Mouse (Mus musculus): ENCODE measurements at regions not wholly inside any gene's neighbourhood (a gene's known extent, or its start where the extent isn't known, plus 50 kb on each side); places are given as distances from the start of the nearest gene placed in this dataset.

- no peak overlapping the region for H3K4me3 ChIP-seq (ENCODE audit: insufficient read depth in 1 of 2, low read depth in 1 of 2, low read length in 2 of 2, poor library complexity in 1 of 2, severe bottlenecking in 1 of 2)
- H3K27ac ChIP-seq (ENCODE audit: insufficient read depth, low read depth, low read length, poor library complexity, severe bottlenecking): no peak overlapping the region
- no peak for DNase-seq (ENCODE audit: low read depth, low spot score)
- TF ChIP-seq HCFC1 (IDR thresholded peaks at IDR 0.05; ENCODE audit: borderline replicate concordance, insufficient read depth, low read length) (no peak), MAFK (IDR thresholded peaks at IDR 0.05; ENCODE audit: insufficient read depth, low read depth, low read length) (no peak), CHD2 (IDR thresholded peaks at IDR 0.05; ENCODE audit: low read depth, low read length) (no peak), ZNF384 (IDR thresholded peaks at IDR 0.05; ENCODE audit: low read depth, low read length) (no peak), ZC3H11A (IDR thresholded peaks at IDR 0.05; ENCODE audit: borderline replicate concordance, low read depth, low read length) (no peak)
- in situ Hi-C loops (cut with MboI; ENCODE audit: low sequenced_read_pairs in 2 of 2, unreplicated experiment in 2 of 2): no loop called here
- no peaks in the 10 kb centered on the region for H3K9me3 ChIP-seq (ENCODE audit: control insufficient read depth, insufficient read depth, low read depth, low read length)
- H3K9ac ChIP-seq (ENCODE audit: insufficient read depth, low read depth, low read length, poor library complexity, severe bottlenecking): no peak overlapping the region
- H3K36me3 ChIP-seq (ENCODE audit: control insufficient read depth, insufficient read depth, low read length, poor library complexity, severe bottlenecking): no peaks in the 10 kb centered on the region
- no peaks in the 10 kb centered on the region for H3K4me1 ChIP-seq (ENCODE audit: control insufficient read depth in 2 of 2, insufficient read depth in 2 of 2, low read length in 2 of 2, poor library complexity in 1 of 2)
Observed at GRCm38 (mm10) chr7:40829526-40829925, 68.6 kb upstream of the Vstm2b start.

- Histone ChIP-seq H3K27ac (ENCODE audit: insufficient read depth, low read depth, low read length, poor library complexity, severe bottlenecking) (no peak overlapping the region), H3K9ac (ENCODE audit: insufficient read depth, low read depth, low read length, poor library complexity, severe bottlenecking) (no peak overlapping the region), H3K9me3 (ENCODE audit: control insufficient read depth, insufficient read depth, low read depth, low read length) (no peaks in the 10 kb centered on the region), H3K4me3 (ENCODE audit: insufficient read depth in 1 of 2, low read depth in 1 of 2, low read length in 2 of 2, poor library complexity in 1 of 2, severe bottlenecking in 1 of 2) (no peak overlapping the region), H3K36me3 (ENCODE audit: control insufficient read depth, insufficient read depth, low read length, poor library complexity, severe bottlenecking) (no peaks in the 10 kb centered on the region), H3K4me1 (ENCODE audit: control insufficient read depth in 2 of 2, insufficient read depth in 2 of 2, low read length in 2 of 2, poor library complexity in 1 of 2) (no peaks in the 10 kb centered on the region)
- TF ChIP-seq HCFC1 (IDR thresholded peaks at IDR 0.05; ENCODE audit: borderline replicate concordance, insufficient read depth, low read length) (no peak), ZC3H11A (IDR thresholded peaks at IDR 0.05; ENCODE audit: borderline replicate concordance, low read depth, low read length) (no peak), ZNF384 (IDR thresholded peaks at IDR 0.05; ENCODE audit: low read depth, low read length) (no peak), CHD2 (IDR thresholded peaks at IDR 0.05; ENCODE audit: low read depth, low read length) (no peak), MAFK (IDR thresholded peaks at IDR 0.05; ENCODE audit: insufficient read depth, low read depth, low read length) (no peak)
- in situ Hi-C loops (cut with MboI; ENCODE audit: low sequenced_read_pairs in 2 of 2, unreplicated experiment in 2 of 2): no loop called here
- DNase-seq (ENCODE audit: low read depth, low spot score): no peak
Observed at GRCm38 (mm10) chr7:40831583-40831982, 66.5 kb upstream of the Vstm2b start.

GRCm38 (mm10) chr7:40842344-40842992, 55.7 kb upstream of the Vstm2b start:
- H3K4me3 ChIP-seq (ENCODE audit: insufficient read depth in 1 of 2, low read depth in 1 of 2, low read length in 2 of 2, poor library complexity in 1 of 2, severe bottlenecking in 1 of 2): no peak overlapping the region
- no peak for DNase-seq (ENCODE audit: low read depth, low spot score)
- H3K9me3 ChIP-seq (ENCODE audit: control insufficient read depth, insufficient read depth, low read depth, low read length): no peaks in the 10 kb centered on the region
- in situ Hi-C loops (cut with MboI; ENCODE audit: low sequenced_read_pairs in 2 of 2, unreplicated experiment in 2 of 2): no loop called here
- no peaks in the 10 kb centered on the region for H3K36me3 ChIP-seq (ENCODE audit: control insufficient read depth, insufficient read depth, low read length, poor library complexity, severe bottlenecking)
- H3K4me1 ChIP-seq (ENCODE audit: control insufficient read depth in 2 of 2, insufficient read depth in 2 of 2, low read length in 2 of 2, poor library complexity in 1 of 2): no peaks in the 10 kb centered on the region
- TF ChIP-seq ZNF384 (IDR thresholded peaks at IDR 0.05; ENCODE audit: low read depth, low read length): no peak
- TF ChIP-seq MAFK (IDR thresholded peaks at IDR 0.05; ENCODE audit: insufficient read depth, low read depth, low read length): no peak
- TF ChIP-seq ZC3H11A (IDR thresholded peaks at IDR 0.05; ENCODE audit: borderline replicate concordance, low read depth, low read length): no peak
- no peak for TF ChIP-seq HCFC1 (IDR thresholded peaks at IDR 0.05; ENCODE audit: borderline replicate concordance, insufficient read depth, low read length)
- TF ChIP-seq CHD2 (IDR thresholded peaks at IDR 0.05; ENCODE audit: low read depth, low read length): no peak
- no peak overlapping the region for H3K9ac ChIP-seq (ENCODE audit: insufficient read depth, low read depth, low read length, poor library complexity, severe bottlenecking)
- H3K27ac ChIP-seq (ENCODE audit: insufficient read depth, low read depth, low read length, poor library complexity, severe bottlenecking): no peak overlapping the region

GRCm38 (mm10) chr7:40846512-40846911, 51.6 kb upstream of the Vstm2b start:
- Histone ChIP-seq H3K9ac (ENCODE audit: insufficient read depth, low read depth, low read length, poor library complexity, severe bottlenecking) (no peak overlapping the region), H3K36me3 (ENCODE audit: control insufficient read depth, insufficient read depth, low read length, poor library complexity, severe bottlenecking) (no peaks in the 10 kb centered on the region), H3K4me1 (ENCODE audit: control insufficient read depth in 2 of 2, insufficient read depth in 2 of 2, low read length in 2 of 2, poor library complexity in 1 of 2) (no peaks in the 10 kb centered on the region), H3K9me3 (ENCODE audit: control insufficient read depth, insufficient read depth, low read depth, low read length) (no peaks in the 10 kb centered on the region), H3K27ac (ENCODE audit: insufficient read depth, low read depth, low read length, poor library complexity, severe bottlenecking) (no peak overlapping the region), H3K4me3 (ENCODE audit: insufficient read depth in 1 of 2, low read depth in 1 of 2, low read length in 2 of 2, poor library complexity in 1 of 2, severe bottlenecking in 1 of 2) (no peak overlapping the region)
- in situ Hi-C loops (cut with MboI; ENCODE audit: low sequenced_read_pairs in 2 of 2, unreplicated experiment in 2 of 2): no loop called here
- no peak for TF ChIP-seq HCFC1 (IDR thresholded peaks at IDR 0.05; ENCODE audit: borderline replicate concordance, insufficient read depth, low read length)
- no peak for TF ChIP-seq MAFK (IDR thresholded peaks at IDR 0.05; ENCODE audit: insufficient read depth, low read depth, low read length)
- TF ChIP-seq ZNF384 (IDR thresholded peaks at IDR 0.05; ENCODE audit: low read depth, low read length): no peak
- TF ChIP-seq CHD2 (IDR thresholded peaks at IDR 0.05; ENCODE audit: low read depth, low read length): no peak
- TF ChIP-seq ZC3H11A (IDR thresholded peaks at IDR 0.05; ENCODE audit: borderline replicate concordance, low read depth, low read length): no peak
- DNase-seq (ENCODE audit: low read depth, low spot score): no peak
